Mouse (Mus musculus) stomach, postnatal 0 days (tissue): ENCODE measurements around the gene Igfbp2. TPM values are rescaled to one million over a fixed set of nuclear protein-coding genes. Genes with fewer than 3 reads are reported as not detected.

Experiments used
- ATAC-seq: fragments of 200-750 bp; cut with Nextera tagmentation; 2 replicates; pipeline ENCODE4 v1.8.0; 2017; ENCODE audit not compliant: low FRiP score, low TSS enrichment
- DNase-seq: peaks from one replicate; pipeline ENCODE4 v3.0.0-alpha.2; 2016; ENCODE audit warnings: low spot score
- H3K27ac ChIP-seq: fragments of 300-500 bp; sonication (generic); replicated peaks from 2 replicates; pipeline ENCODE4 v1.5.1; 2014; ENCODE audit warnings: mild to moderate bottlenecking, control low read depth
- H3K27me3 ChIP-seq: fragments of 300-500 bp; sonication (generic); 2 replicates; pipeline ENCODE4 v1.6.1; 2014; ENCODE audit warnings: low read length; ENCODE audit not compliant: control insufficient read depth, insufficient read depth
- H3K36me3 ChIP-seq: fragments of 300-500 bp; sonication (generic); 2 replicates; pipeline ENCODE4 v1.6.1; 2014; ENCODE audit warnings: low read length, mixed read lengths; ENCODE audit not compliant: control insufficient read depth, insufficient read depth
- H3K4me1 ChIP-seq: fragments of 300-500 bp; sonication (generic); replicated peaks from 2 replicates; pipeline ENCODE4 v1.6.1; 2014; ENCODE audit warnings: antibody characterized with exemption; ENCODE audit not compliant: control insufficient read depth, insufficient read depth
- H3K4me2 ChIP-seq: fragments of 300-500 bp; sonication (generic); replicated peaks from 2 replicates; pipeline ENCODE4 v1.6.1; 2014; ENCODE audit warnings: low read depth, mild to moderate bottlenecking, control low read depth, moderate library complexity
- H3K4me3 ChIP-seq: fragments of 300-500 bp; sonication (generic); 2 replicates; pipeline ENCODE4 v1.5.1; 2014; ENCODE audit warnings: low read depth, low read length, control low read depth
- H3K9ac ChIP-seq: fragments of 300-500 bp; sonication (generic); 2 replicates; pipeline ENCODE4 v1.6.1; 2014; ENCODE audit warnings: mild to moderate bottlenecking, low read length, control low read depth, mixed read lengths
- H3K9me3 ChIP-seq: fragments of 300-500 bp; sonication (generic); 2 replicates; pipeline ENCODE4 v1.6.1; 2016; ENCODE audit warnings: low read length; ENCODE audit not compliant: control insufficient read depth
- CTCF ChIP-seq: IDR thresholded peaks from 2 replicates; pipeline ENCODE4 v1.5.1; 2016; ENCODE audit warnings: antibody characterized with exemption, low read depth, mild to moderate bottlenecking, moderate library complexity
- EP300 ChIP-seq: optimal IDR thresholded peaks from 2 replicates; pipeline ENCODE3; 2016; ENCODE audit warnings: antibody characterized with exemption
- WGBS: fragments of 180-500 bp; shearing (Covaris S2); extraction: QIAGEN DNeasy Blood & Tissue Kit; methylation state at CpG from one replicate; pipeline ENCODE4 v1.1.7; 2014; 5-methylcytosine and 5-hydroxymethylcytosine counted together
- polyA plus RNA-seq: library from polyadenylated mRNA; unstranded; fragments of >200 nt; fragmentation: Nextera tagmentation; extraction: Ambion mirVana; gene quantifications from 2 replicates; pipeline ENCODE4 v1.2.1, GENCODE M21; 2015

The Igfbp2 gene
- polyA plus RNA-seq, 1 experiment from 2014 or later = 499 TPM

DNA sequence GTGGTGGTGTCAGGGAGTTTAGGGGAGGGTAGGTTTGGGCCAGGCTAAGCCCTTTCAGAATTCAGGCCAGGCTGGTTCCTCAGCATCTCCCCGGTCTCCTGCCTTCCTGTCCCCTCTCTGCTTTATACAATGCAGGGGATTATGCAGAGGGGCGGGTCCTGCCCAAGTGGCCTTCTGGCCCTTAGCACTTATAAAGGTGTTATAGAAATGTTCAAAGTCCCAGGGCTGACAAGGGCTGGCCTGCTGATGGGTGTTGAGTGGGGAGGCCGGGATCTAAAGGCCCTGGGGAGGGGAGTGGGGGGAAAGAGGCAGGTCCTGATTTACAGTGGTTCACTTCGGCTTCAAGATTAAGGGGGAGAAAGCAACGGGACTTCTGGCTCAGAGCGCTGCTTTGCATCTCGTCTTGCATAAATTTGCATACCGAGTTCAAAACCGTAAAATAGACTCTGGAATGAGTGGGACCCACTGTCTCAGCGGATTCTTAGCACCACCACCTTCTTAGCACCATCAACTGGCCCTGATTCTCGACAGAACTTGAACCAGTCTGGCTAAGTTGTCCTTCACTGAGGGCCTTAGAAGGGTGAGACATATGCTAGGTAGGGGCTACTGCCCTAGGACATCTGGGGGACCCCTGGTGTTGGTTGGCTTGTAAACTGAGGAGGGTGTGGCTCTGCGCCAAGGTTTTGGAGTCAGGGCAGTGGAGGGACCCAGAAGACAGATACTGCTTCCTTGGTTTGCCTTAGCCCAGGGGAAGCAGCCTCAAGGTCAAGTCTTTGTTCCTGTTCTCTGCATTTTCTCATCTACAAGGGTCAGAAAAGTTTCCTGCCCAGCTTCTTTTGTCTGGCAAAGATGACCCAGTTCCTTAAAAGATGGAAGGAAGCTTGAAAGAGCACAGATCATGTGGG, 3.4 kb downstream of the Igfbp2 start:
- no peaks in the 10 kb centered on the region for H3K9me3 ChIP-seq
- no peaks in the 10 kb centered on the region for H3K36me3 ChIP-seq
- no peak overlapping the region; the same call in 1 of the 2 replicates for H3K4me3 ChIP-seq
- 42% methylated on average over 12 of the region's 12 CpGs for WGBS
- no peak overlapping the region for H3K9ac ChIP-seq
- H3K27me3 ChIP-seq = no peaks in the 10 kb centered on the region
- TF ChIP-seq EP300 (no peak), CTCF (no peak)
- DNase-seq (no peak), ATAC-seq (no peak)
- H3K27ac ChIP-seq = no peak overlapping the region
- peaks cover 5% of the 10 kb centered on the region for H3K4me1 ChIP-seq
- H3K4me2 ChIP-seq = no peak overlapping the region

DNA sequence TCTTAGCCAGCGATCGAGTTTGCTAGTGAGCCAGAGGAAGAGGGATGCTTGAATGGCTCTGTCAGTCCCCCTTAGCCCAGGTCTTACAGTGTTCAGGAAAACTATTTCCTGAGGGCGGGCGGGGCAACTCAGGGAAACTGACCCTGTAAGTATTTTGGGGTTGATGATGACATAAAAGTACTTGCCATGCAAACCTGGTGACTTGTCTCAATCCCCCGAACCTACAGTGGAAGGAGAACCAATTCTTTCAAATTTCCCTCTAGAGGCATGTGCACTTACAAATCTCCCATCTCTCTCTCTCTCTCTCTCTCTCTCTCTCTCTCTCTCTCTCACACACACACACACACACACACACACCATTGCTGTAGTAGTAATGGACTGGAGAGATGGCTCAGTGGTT, 4.5 kb downstream of the Igfbp2 start:
- Histone ChIP-seq H3K9me3 (no peaks in the 10 kb centered on the region), H3K27ac (no peak overlapping the region), H3K27me3 (no peaks in the 10 kb centered on the region), H3K36me3 (no peaks in the 10 kb centered on the region), H3K4me1 (peaks cover 5% of the 10 kb centered on the region), H3K4me3 (no peak overlapping the region), H3K9ac (no peak overlapping the region), H3K4me2 (no peak overlapping the region)
- ATAC-seq (no peak), DNase-seq (no peak)
- TF ChIP-seq EP300 = no peak
- no peak for TF ChIP-seq CTCF
- 93% methylated on average over 5 of the region's 5 CpGs for WGBS

DNA sequence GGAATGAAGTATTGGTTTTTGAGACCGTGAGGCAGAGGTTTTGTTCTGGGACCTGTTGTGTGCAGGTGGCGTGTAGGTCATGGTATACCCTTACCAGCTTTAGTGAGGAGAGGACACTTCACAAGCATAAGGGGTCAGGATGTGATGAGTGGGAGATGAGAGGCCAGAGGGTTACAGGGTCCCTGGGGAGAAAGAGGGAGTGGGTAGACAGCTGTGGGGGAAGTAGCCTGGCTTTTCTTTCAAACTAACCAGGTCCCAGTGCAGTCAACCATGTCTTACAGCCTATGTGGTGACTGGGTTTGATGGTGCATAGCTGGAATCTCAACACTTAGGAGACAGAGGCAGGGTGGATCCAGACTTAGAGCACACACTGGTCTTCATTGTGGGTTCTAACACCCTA, 6.2 kb downstream of the Igfbp2 start:
- no peaks in the 10 kb centered on the region for H3K27me3 ChIP-seq
- no peak overlapping the region for H3K4me2 ChIP-seq
- WGBS = 89% methylated on average over 2 of the region's 2 CpGs
- H3K4me1 ChIP-seq = no peaks in the 10 kb centered on the region; the same call in 1 of the 2 replicates
- no peak for DNase-seq
- H3K9me3 ChIP-seq = no peaks in the 10 kb centered on the region
- H3K36me3 ChIP-seq = no peaks in the 10 kb centered on the region
- no peak for TF ChIP-seq CTCF
- no peak for TF ChIP-seq EP300
- no peak overlapping the region for H3K27ac ChIP-seq
- ATAC-seq = no peak
- no peak overlapping the region for H3K4me3 ChIP-seq
- no peak overlapping the region for H3K9ac ChIP-seq

DNA sequence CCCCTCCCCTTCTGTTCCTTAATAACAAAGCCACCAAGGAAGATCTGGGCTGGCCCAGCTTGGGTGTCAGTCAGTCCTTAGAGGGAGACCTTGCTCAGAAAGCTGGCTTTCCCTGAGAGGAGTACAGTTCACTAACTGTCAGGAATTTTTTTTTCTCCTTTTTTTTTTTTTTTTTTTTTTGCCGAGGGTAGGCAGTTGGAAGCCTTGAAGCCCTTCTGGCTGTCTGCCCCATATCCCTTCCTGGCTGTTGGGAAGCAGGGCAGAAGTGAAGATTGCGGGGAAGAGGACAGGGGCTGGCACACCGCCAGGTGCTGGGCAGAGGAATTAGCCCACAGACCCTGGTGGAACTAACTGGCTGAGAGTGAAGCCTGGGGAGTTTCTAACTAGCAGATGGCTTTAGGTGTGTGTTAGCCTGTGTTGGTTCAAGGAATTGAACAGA, 8.4 kb downstream of the Igfbp2 start:
- no peak overlapping the region for H3K4me2 ChIP-seq
- ATAC-seq (no peak), DNase-seq (no peak)
- TF ChIP-seq CTCF (no peak), EP300 (no peak)
- WGBS = 38% methylated on average over 3 of the region's 3 CpGs
- H3K9ac ChIP-seq = no peak overlapping the region
- no peak overlapping the region for H3K4me3 ChIP-seq
- no peak overlapping the region for H3K27ac ChIP-seq
- H3K4me1 ChIP-seq = no peaks in the 10 kb centered on the region
- no peaks in the 10 kb centered on the region for H3K36me3 ChIP-seq
- no peaks in the 10 kb centered on the region for H3K27me3 ChIP-seq
- no peaks in the 10 kb centered on the region for H3K9me3 ChIP-seq

DNA sequence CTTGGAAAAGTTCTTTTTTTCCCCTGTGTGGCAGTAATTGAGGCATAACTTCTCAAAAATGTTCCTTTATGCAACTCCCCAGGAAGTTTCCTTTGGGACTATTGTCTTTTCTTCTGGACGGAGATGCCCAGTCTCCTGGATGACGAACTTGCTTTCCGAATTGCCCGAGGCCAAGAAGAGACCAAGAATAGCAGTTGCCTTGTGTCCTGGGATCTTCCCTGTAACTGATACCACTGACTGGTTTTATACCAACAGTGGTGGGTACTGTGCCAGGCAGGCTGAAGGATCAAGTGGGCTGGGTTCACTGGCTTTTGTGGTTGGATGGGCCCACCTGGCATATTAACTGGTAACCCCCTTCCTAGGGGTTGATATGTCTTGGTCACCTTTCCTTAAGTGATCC, 9.3 kb downstream of the Igfbp2 start:
- H3K4me3 ChIP-seq = no peak overlapping the region
- 89% methylated on average over 4 of the region's 4 CpGs for WGBS
- H3K4me1 ChIP-seq = no peaks in the 10 kb centered on the region
- H3K27ac ChIP-seq = no peak overlapping the region
- no peaks in the 10 kb centered on the region for H3K36me3 ChIP-seq
- H3K9me3 ChIP-seq = no peaks in the 10 kb centered on the region
- DNase-seq (no peak), ATAC-seq (no peak)
- H3K9ac ChIP-seq = no peak overlapping the region
- H3K27me3 ChIP-seq = no peaks in the 10 kb centered on the region
- TF ChIP-seq CTCF (no peak), EP300 (no peak)
- H3K4me2 ChIP-seq = no peak overlapping the region

DNA sequence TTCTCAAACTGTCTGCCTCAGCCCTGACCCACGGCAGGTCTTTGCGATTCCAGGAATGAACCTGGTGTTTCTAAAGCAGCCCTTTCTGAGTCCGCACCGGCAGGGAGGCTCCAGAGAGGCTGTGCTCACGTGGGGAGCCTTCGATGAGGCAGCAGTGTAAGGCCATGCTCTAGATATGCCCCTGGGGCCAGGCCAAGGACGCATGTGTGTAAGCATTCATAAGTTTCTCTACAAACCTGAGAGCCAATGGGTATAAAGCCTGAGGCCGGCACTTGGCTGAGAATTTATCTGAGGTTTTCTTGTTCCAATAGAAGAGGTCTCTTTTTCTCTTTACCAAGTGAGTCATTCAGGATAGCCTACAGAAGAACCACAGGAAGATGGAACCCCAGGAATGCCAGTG, 15.1 kb downstream of the Igfbp2 start:
- H3K27ac ChIP-seq = no peak overlapping the region
- 64% methylated on average over 8 of the region's 8 CpGs for WGBS
- no peaks in the 10 kb centered on the region for H3K27me3 ChIP-seq
- H3K9me3 ChIP-seq = no peaks in the 10 kb centered on the region
- H3K4me2 ChIP-seq = no peak overlapping the region
- no peaks in the 10 kb centered on the region for H3K36me3 ChIP-seq
- H3K4me1 ChIP-seq = no peaks in the 10 kb centered on the region
- ATAC-seq = peak; percentile 76
- no peak for TF ChIP-seq EP300
- no peak for TF ChIP-seq CTCF
- peak; percentile 52 for DNase-seq
- H3K4me3 ChIP-seq = no peak overlapping the region
- no peak overlapping the region for H3K9ac ChIP-seq
